Mouse (Mus musculus) frontal cortex, adult 2 months (tissue): ENCODE results near the gene Mafg. TPM values are rescaled to one million over a fixed set of nuclear protein-coding genes. Genes with fewer than 3 reads are reported as not detected.

Source experiments
- DNase-seq, 2 experiments: peaks; one replicate each; pipeline ENCODE4 v3.0.0; 2022; ENCODE audit warnings: low spot score in 1 of 2; ENCODE audit errors: extremely low spot score in 1 of 2
- polyA plus RNA-seq: library from polyadenylated mRNA; depleted of rRNA; stranded (reverse); fragments of >200 nt; gene quantifications from 2 replicates; pipeline ENCODE4 v1.2.3, GENCODE M21; 2012

Mafg gene
- polyA plus RNA-seq, 1 experiment, result 84.5 TPM

GRCm38 (mm10) chr11:120623961-120624679 lies 9.3 kb downstream of the Mafg start:
- peak in 1 of 2 experiments; percentile 69 for DNase-seq

DNA sequence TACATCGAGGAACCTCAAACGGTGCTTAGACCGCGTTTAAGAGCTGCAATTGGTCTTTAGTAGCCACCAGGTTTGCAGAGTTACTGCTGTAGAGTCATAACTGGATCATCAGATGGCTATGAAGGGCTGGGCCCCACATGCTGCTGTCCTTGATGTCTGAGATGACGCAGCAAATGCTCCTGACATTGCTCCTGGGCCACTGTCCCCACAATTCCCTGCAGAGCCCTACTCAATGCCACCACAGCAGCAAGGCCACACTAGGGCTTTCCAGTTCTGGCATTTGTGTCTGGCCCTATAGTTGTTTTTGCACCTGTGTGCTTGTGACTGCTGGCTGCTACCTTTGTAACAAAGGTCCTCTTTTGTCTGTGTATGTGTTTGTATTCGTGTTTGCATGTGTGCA lies 10.6 kb downstream of the Mafg start:
- no peak for DNase-seq

- DNase-seq, result no peak
Observed at GRCm38 (mm10) chr11:120620195-120620594, 13.2 kb downstream of the Mafg start.

DNA sequence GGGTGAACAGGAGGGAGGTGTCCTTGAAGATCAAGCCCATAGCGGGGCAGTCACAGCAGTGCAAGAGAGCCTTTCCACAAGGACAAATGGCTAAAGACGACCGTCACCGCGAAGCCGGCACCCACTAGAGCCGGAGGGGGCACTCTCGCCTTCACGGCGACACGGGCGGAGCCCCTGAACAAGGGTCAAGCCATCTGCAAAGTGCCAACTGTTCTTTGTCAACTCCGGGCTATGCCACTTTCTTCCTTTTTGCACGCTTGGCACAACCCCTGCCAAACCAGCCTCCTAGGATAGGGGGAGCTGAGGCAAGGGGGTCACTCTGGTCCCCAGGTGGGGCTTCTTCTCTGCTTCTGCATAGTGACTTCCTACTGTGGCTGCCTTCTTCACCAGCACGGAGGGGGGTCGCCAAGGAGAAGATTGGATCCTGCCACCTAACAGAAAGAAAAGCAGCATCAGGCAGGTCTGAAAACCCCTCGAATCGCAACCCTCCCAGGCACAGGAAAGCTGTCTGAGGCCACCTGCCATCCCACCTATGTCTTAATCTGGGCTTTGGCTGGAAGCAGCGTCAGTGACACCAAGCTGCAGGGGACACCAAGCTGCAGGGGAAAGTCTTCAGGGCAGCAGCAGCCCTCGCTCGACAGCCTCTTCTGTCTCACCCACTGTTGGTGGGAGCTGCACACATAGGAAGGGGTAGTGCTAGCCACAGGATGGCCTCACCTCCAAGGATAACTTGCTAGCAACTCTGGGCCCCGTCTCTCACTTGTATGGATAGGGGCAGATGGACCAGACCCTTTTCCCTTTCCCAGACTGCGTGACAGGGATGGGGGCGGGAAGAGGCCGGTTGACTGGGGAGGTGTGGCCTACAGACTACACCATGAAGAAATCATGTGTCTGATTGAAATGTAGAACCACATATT lies 14.5 kb downstream of the Mafg start:
- no peak for DNase-seq

GRCm38 (mm10) chr11:120617519-120618112 lies 15.8 kb downstream of the Mafg start, which contains the start of gene Pcyt2:
TSS of gene Pcyt2 (minus strand) at chr11:120617936.
- peak; percentile 79 to 93 for DNase-seq

DNA sequence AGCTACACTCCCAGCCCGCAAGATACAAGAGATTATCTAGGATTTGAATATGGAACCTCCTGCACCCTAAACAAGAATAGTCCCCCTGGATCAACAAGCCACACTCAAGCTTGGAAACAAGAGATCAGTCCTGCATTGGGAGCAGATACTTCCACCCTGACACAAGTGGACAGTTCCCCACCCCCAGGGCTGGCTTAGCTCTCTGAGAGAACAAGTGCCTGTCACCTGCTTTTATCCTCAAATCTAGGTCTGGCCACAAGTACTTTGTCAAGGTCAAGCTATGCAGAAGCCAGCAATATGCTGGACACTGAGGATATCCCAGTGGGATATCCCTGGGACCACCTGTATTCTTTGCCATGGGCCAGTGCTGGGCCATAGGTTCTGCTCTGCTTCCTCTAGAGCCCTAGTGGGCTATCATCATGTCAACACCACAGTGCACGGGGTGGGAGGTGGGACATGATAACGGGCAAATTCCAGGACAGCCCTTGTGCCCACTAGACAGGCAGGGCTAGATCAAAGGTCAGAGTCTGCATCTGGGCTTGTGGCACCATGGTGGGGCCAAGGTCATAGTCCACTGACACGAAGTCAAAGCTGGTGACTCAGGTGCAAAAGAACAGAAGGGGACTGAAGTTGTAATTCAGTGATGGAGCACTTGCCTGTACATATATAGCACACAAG lies 16.6 kb downstream of the Mafg start:
- DNase-seq, result no peak

- no peak for DNase-seq
Observed at GRCm38 (mm10) chr11:120615606-120616203, 17.7 kb downstream of the Mafg start.

- no peak for DNase-seq
Observed at GRCm38 (mm10) chr11:120615167-120615566, 18.2 kb downstream of the Mafg start.

GRCm38 (mm10) chr11:120613976-120614375 lies 19.4 kb downstream of the Mafg start:
- DNase-seq, result no peak

DNA sequence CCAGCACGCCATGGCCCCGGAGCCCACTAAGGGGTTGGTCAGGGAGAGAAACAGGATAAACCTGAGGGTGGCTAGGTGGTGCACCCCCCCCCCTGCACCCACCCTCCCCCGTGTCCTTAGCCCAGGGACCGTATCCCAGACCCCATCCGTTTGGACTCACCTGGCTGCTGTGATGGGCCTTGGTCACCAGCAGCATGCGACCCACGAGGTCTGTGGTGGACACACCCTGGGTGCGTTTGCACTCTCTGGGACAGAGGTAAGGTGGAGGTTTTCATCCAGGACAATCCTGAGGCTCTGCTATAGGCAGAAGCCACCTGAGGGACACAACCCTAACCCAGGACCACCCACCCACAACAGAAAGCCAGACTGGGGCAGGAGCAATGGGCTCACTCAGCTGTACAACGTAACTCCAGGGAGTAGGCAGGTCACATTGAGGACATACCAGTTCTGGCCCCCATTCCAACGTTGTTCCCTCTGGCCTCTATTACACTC lies 19.9 kb downstream of the Mafg start:
- DNase-seq, result no peak

- DNase-seq, result peak in 1 of 2 experiments; percentile 75
Observed at GRCm38 (mm10) chr11:120612763-120613162, 20.6 kb downstream of the Mafg start.

DNA sequence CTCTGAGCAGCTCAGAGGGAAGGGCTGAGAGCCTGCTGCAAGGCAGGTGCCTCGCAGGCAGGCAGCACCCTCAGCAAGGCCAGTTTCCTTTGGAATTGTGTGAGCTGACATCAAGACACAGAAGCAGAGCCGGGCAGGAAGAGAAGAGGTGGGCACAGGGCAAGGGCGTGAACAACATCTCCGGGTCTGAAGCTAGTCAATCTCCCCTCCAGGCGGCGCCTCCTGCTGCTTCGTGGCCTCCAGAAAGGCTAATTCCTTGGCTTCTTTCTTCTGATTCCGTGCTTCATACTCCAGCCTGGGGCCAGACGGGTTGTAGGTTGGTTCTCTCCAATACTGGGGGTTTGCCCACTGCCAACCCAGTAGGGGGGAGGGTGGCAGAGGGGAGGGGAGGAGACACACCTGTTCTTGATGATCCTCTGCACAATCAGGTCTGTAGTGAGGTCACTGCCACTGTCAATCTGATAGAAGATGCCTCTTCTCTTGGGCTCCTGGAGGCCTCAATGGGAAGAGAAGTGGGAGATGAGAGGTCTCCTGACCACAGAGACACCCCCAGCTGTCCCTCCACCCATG lies 22.8 kb downstream of the Mafg start:
- DNase-seq, result no peak

- no peak for DNase-seq
Observed at GRCm38 (mm10) chr11:120609250-120609649, 24.1 kb downstream of the Mafg start.

GRCm38 (mm10) chr11:120608241-120609034 lies 25.0 kb downstream of the Mafg start, which contains the start of gene Npb:
TSS of gene Npb (plus strand) at chr11:120608477.
- DNase-seq, result no peak

GRCm38 (mm10) chr11:120606764-120607163 lies 26.6 kb downstream of the Mafg start:
- DNase-seq, result no peak

DNA sequence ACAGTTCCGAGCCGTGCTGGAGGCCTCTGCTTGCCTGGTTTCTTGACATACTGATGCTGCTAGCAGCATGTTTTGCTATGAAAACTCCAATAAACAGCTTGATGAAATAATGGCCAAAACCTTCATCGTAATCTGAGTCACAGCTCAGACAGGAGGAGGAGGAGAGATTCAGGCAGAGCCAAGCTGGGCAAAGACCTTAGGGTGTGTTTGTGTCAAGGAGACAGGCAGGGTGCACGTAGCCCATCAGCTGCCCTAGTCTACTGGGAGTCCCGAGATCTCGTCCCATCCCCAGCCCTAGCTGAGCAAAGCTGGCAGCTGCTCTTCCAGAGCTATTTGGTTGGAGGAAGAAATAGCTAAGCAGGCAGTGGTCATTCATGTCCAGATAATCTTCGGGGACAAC lies 27.7 kb downstream of the Mafg start:
- DNase-seq, result no peak

- DNase-seq, result no peak
Observed at GRCm38 (mm10) chr11:120603545-120603944, 29.9 kb downstream of the Mafg start.

DNA sequence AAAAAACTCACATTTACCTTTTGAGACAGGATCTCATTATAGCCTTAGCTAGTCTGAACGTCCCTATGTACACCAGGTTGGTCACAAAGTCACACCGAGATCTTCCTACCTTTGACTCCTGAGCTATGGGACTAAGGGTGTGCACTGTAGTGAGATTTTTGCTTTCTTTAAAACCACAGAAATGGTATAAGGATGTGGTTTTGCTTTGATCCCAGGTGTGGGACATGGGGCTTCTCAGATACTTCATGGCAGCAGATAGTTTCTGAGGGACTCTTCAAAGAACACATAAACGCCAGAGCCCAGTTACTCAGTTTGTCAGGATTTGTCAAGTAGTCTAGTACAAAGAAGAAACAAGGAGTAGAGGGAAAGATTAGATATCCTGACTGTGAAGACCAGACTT lies 32.7 kb downstream of the Mafg start:
- DNase-seq, result no peak

DNA sequence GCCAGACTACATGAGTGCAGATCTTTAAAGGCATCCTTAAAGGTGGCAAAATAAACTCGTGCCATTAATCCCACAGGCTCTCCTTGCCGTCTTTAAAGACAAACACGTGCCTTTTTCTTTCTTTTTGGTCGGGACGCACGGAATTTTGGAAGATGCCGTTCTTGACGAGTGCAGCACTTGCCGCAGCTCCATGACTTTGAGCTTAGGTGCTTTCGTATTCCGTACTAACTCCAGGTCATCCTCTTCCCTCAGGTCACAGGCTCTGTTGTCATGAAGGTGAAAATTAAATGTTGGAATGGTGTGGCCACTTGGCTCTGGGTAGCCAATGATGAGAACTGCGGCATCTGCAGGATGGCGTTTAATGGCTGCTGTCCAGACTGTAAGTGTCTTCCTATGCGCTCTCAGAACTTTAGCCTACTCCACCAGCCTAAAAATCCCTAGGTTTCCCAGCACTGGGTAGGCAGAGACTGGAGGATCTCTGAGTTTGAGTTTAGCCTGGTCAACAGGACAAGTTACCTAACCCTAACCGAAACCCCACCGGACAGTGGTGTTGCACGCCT lies 34.3 kb downstream of the Mafg start:
- DNase-seq, result no peak
